ENCODE assay signal across 12 mouse cellular contexts in the genomic region with DNA sequence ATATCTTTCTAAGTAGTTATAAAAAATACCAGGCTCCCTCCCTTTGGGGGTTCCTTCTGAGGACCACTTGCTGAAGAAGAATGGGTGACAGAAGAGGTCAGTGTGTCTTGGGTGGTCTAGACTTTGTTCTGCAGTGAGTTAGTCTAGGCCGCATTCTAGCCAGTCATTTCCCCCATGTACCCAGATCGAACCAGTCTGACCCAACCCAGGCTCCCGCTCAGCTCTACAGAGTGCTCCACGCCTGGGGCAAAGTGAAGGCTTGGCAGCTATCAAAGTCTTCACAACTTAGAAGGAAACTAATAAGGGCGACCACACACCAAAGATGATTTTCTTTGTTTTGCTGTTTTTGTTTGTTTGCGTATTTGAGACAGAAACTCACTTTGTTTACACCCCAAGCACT.
DNase-seq lines count a peak whose midpoint lies in the region; ATAC-seq and TF ChIP-seq lines count a peak whose summit lies in the region.
"Had no signal": no experiment of that assay in that cellular context is flagged by ENCODE, and none has a peak within 500 bp of the region (broad histone marks: within the 10 kb centered on the region; RNA-seq: fewer than 3 reads in every experiment).

No protein-coding gene starts in this region.

- no peak for DNase-seq in heart, embryonic 10.5 days (ENCODE audit: low spot score)
- DNase-seq in heart, postnatal 25 days (ENCODE audit: low spot score), result no peak
- no peak for DNase-seq in liver, postnatal 0 days
- DNase-seq in gastrocnemius, adult 8-10 months (ENCODE audit: low spot score in 2 of 2), result no peak
- DNase-seq in urinary bladder, adult 18-20 months (ENCODE audit: low spot score in 2 of 2), result no peak
- DNase-seq: lung, postnatal 10 days had no signal

- peaks cover 33% of the 10 kb centered on the region for H3K4me1 ChIP-seq in heart, embryonic 10.5 days
- peaks cover 16% of the 10 kb centered on the region for H3K4me1 ChIP-seq in midbrain, embryonic 13.5 days (replicated peaks)
- peaks cover 7% of the 10 kb centered on the region for H3K4me1 ChIP-seq in midbrain, embryonic 15.5 days
- peaks cover 7% of the 10 kb centered on the region; the same call in 1 of the 2 replicates for H3K4me1 ChIP-seq in bone marrow, adult 2 months (ENCODE audit: control insufficient read depth, insufficient read depth, low read length)
- peaks cover 43% of the 10 kb centered on the region for H3K4me1 ChIP-seq in liver, postnatal 0 days (ENCODE audit: insufficient read depth)

- H3K27ac ChIP-seq in heart, embryonic 10.5 days, result peak overlapping the region; percentile 85; the same call in 1 of the 2 replicates
- no peak overlapping the region for H3K27ac ChIP-seq in midbrain, embryonic 13.5 days
- no peak overlapping the region for H3K27ac ChIP-seq in midbrain, embryonic 15.5 days
- 0 out of 2 replicates have a peak overlapping the region, but pooled peaks have one; percentile 56 for H3K27ac ChIP-seq in bone marrow, adult 2 months (ENCODE audit: control insufficient read depth, insufficient read depth, low read depth, low read length, poor library complexity)
- peak overlapping the region; percentile 71 for H3K27ac ChIP-seq in liver, postnatal 0 days (ENCODE audit: low read depth)

- no peak overlapping the region for H3K4me3 ChIP-seq in heart, embryonic 10.5 days
- no peak overlapping the region for H3K4me3 ChIP-seq in midbrain, embryonic 13.5 days (replicated peaks)
- no peak overlapping the region for H3K4me3 ChIP-seq in midbrain, embryonic 15.5 days
- no peak overlapping the region for H3K4me3 ChIP-seq in bone marrow, adult 2 months (replicated peaks; ENCODE audit: control insufficient read depth, low read depth, low read length)
- H3K4me3 ChIP-seq in liver, postnatal 0 days (ENCODE audit: low read depth, low read length), result no peak overlapping the region
- H3K4me3 ChIP-seq: kidney, embryonic 15.5 days had no signal

- ATAC-seq in midbrain, embryonic 13.5 days, result peak; percentile 68
- no peak for ATAC-seq in midbrain, embryonic 15.5 days (replicated peaks)
- no peak for ATAC-seq in liver, postnatal 0 days
- ATAC-seq: Patski had no signal

- no peaks in the 10 kb centered on the region for H3K9me3 ChIP-seq in heart, embryonic 10.5 days
- H3K9me3 ChIP-seq in midbrain, embryonic 13.5 days, result no peaks in the 10 kb centered on the region
- no peaks in the 10 kb centered on the region for H3K9me3 ChIP-seq in midbrain, embryonic 15.5 days
- no peaks in the 10 kb centered on the region for H3K9me3 ChIP-seq in liver, postnatal 0 days (ENCODE audit: low read length)
- H3K9me3 ChIP-seq: hindbrain, embryonic 15.5 days; kidney, embryonic 15.5 days had no signal

- intact Hi-C loops in heart, postnatal 25 days (cut with DNase I), result loop anchor here (5.0 kb wide), 1 partner anchor 89 kb away; no protein-coding TSS in a partner anchor

- no peak for TF ChIP-seq EP300 in liver, postnatal 0 days (IDR thresholded peaks at IDR 0.05; ENCODE audit: low read depth)

- TF ChIP-seq CTCF in bone marrow, adult 2 months (IDR thresholded peaks at IDR 0.05; ENCODE audit: control insufficient read depth, insufficient read depth, low read length), result no peak
- no peak for TF ChIP-seq CTCF in liver, postnatal 0 days (IDR thresholded peaks at IDR 0.05; ENCODE audit: low read depth)

- H3K36me3 ChIP-seq in heart, embryonic 10.5 days, result no peaks in the 10 kb centered on the region
- no peaks in the 10 kb centered on the region for H3K36me3 ChIP-seq in midbrain, embryonic 13.5 days
- no peaks in the 10 kb centered on the region for H3K36me3 ChIP-seq in midbrain, embryonic 15.5 days (replicated peaks)
- H3K36me3 ChIP-seq in liver, postnatal 0 days (replicated peaks; ENCODE audit: insufficient read depth, low read length), result no peaks in the 10 kb centered on the region
- H3K36me3 ChIP-seq: hindbrain, embryonic 15.5 days; kidney, embryonic 15.5 days had no signal

- no peak overlapping the region for H3K4me2 ChIP-seq in midbrain, embryonic 13.5 days (replicated peaks)
- no peak overlapping the region for H3K4me2 ChIP-seq in midbrain, embryonic 15.5 days
- H3K4me2 ChIP-seq in liver, postnatal 0 days (ENCODE audit: low read depth, low read length), result peak overlapping the region; percentile 63; the same call in 1 of the 2 replicates

- WGBS in heart, embryonic 10.5 days, result 83% methylated on average over 6 of the region's 6 CpGs
- WGBS in midbrain, embryonic 13.5 days, result 90% methylated on average over 6 of the region's 6 CpGs
- WGBS in midbrain, embryonic 15.5 days, result 85% methylated on average over 6 of the region's 6 CpGs
- 72% methylated on average over 6 of the region's 6 CpGs for WGBS in bone marrow, adult 2 months
- WGBS in liver, postnatal 0 days (ENCODE audit: insufficient replicate concordance), result 80% methylated on average over 6 of the region's 6 CpGs

- TF ChIP-seq POLR2A in bone marrow, adult 2 months (IDR thresholded peaks at IDR 0.05; ENCODE audit: borderline replicate concordance, control insufficient read depth, low read depth, low read length), result no peak

- H3K9ac ChIP-seq in midbrain, embryonic 13.5 days (replicated peaks), result no peak overlapping the region
- no peak overlapping the region for H3K9ac ChIP-seq in midbrain, embryonic 15.5 days
- H3K9ac ChIP-seq in liver, postnatal 0 days (replicated peaks), result no peak overlapping the region
- H3K9ac ChIP-seq: hindbrain, embryonic 15.5 days; kidney, embryonic 15.5 days had no signal

- H3K27me3 ChIP-seq in heart, embryonic 10.5 days (ENCODE audit: insufficient read depth, poor library complexity, severe bottlenecking), result no peaks in the 10 kb centered on the region
- no peaks in the 10 kb centered on the region for H3K27me3 ChIP-seq in midbrain, embryonic 13.5 days
- no peaks in the 10 kb centered on the region for H3K27me3 ChIP-seq in midbrain, embryonic 15.5 days (replicated peaks)
- no peaks in the 10 kb centered on the region for H3K27me3 ChIP-seq in liver, postnatal 0 days (ENCODE audit: insufficient read depth, low read length)
- H3K27me3 ChIP-seq: hindbrain, embryonic 15.5 days; kidney, embryonic 15.5 days; Patski had no signal

Comparison
In these comparisons a context has a peak if more than half of its experiments do, and no peak if none do; other contexts are left out.
1. H3K27ac ChIP-seq: peak in heart, embryonic 10.5 days (single experiment), bone marrow, adult 2 months (single experiment) and liver, postnatal 0 days (single experiment); none in midbrain, embryonic 13.5 days (single experiment) and midbrain, embryonic 15.5 days (single experiment).